Mouse (Mus musculus): ENCODE measurements around the gene Meis3.

- TF ChIP-seq MYOG (IDR thresholded peaks at IDR 0.05; ENCODE audit: control insufficient read depth, extremely low read depth, insufficient read length) (no peak), CEBPB (IDR thresholded peaks at IDR 0.05; ENCODE audit: low read depth) (no peak)
These were observed 1.7 kb upstream of the Meis3 start for GRCm38 (mm10) chr7:16173146-16173545.
